In the genomic region with DNA sequence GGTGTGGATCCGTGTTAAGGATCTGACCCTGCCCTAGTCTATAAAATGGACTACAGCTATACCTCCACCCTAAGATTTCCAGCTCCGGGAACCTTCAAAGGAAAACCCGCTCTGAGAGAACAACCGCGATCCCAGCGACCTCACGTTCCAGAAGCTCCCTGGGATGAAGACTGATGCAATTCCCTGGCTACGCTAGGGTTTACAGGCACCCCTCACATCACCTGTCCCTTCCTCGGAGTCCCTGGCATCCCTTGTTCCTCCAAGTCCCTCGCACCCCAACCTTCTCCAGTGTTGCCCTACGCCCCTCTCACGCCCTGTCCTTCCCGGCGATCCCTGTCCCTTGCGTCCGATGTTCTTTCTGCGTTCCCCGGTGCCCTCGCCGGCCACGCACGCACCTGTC, we compare ENCODE assay signal across 7 mouse cellular contexts. TPM values are rescaled to one million over a fixed set of nuclear protein-coding genes. Genes with fewer than 3 reads are reported as not detected.
A peak's percentile ranks its signal among the peaks of the same experiment; 100 is the strongest.
DNase-seq lines count a peak whose midpoint lies in the region; ATAC-seq lines count a peak whose summit lies in the region.

No protein-coding gene starts in this region.

- DNase-seq in embryonic facial prominence, embryonic 11.5 days (ENCODE audit: low spot score), result peak; percentile 6
- DNase-seq in limb, embryonic 10.5 days (ENCODE audit: low spot score), result no peak
- DNase-seq in left cerebral cortex, postnatal 10 days (ENCODE audit: extremely low spot score in 1 of 2, low spot score in 2 of 2), result no peak

- ATAC-seq in megakaryocyte, adult 5-6 weeks (ENCODE audit: poor library complexity, severe bottlenecking), result no peak
- ATAC-seq in embryonic facial prominence, embryonic 11.5 days (replicated peaks; ENCODE audit: insufficient number of reproducible peaks, low FRiP score, low TSS enrichment, low read depth), result peak; percentile 10; the same call in 1 of the 2 replicates
- ATAC-seq in stomach, embryonic 14.5 days (ENCODE audit: insufficient number of reproducible peaks, insufficient read depth, low FRiP score, low read depth), result peak; percentile 5; the same call in 1 of the 2 replicates
- no peak for ATAC-seq in CD4-positive, CD25-positive, alpha-beta regulatory T cell, adult 4 months

- H3K4me2 ChIP-seq in embryonic facial prominence, embryonic 11.5 days (ENCODE audit: low read depth, low read length), result peak overlapping the region; percentile 83
- peak overlapping the region; percentile 77 for H3K4me2 ChIP-seq in stomach, embryonic 14.5 days (replicated peaks; ENCODE audit: low read depth, low read length)

- peak overlapping the region; percentile 100 for H3K4me3 ChIP-seq in megakaryocyte, embryonic 14.5 days (replicated peaks)
- peak overlapping the region; percentile 92 for H3K4me3 ChIP-seq in embryonic facial prominence, embryonic 11.5 days (ENCODE audit: low read depth, low read length)
- H3K4me3 ChIP-seq in limb, embryonic 10.5 days, result peak overlapping the region; percentile 89
- H3K4me3 ChIP-seq in stomach, embryonic 14.5 days (ENCODE audit: low read depth, low read length), result peak overlapping the region; percentile 62

- peaks cover 47% of the 10 kb centered on the region for H3K4me1 ChIP-seq in megakaryocyte, embryonic 14.5 days
- H3K4me1 ChIP-seq in embryonic facial prominence, embryonic 11.5 days (ENCODE audit: control insufficient read depth, insufficient read depth, low read length), result no peaks in the 10 kb centered on the region; the same call in 1 of the 2 replicates
- peaks cover 18% of the 10 kb centered on the region for H3K4me1 ChIP-seq in limb, embryonic 10.5 days
- peaks cover 10% of the 10 kb centered on the region for H3K4me1 ChIP-seq in stomach, embryonic 14.5 days (ENCODE audit: control insufficient read depth, insufficient read depth, low read length)

- peaks cover 6% of the 10 kb centered on the region for H3K9me3 ChIP-seq in megakaryocyte, embryonic 14.5 days
- H3K9me3 ChIP-seq in embryonic facial prominence, embryonic 11.5 days (replicated peaks; ENCODE audit: control insufficient read depth, low read length), result no peaks in the 10 kb centered on the region
- no peaks in the 10 kb centered on the region for H3K9me3 ChIP-seq in limb, embryonic 10.5 days (replicated peaks)
- no peaks in the 10 kb centered on the region for H3K9me3 ChIP-seq in stomach, embryonic 14.5 days (ENCODE audit: control insufficient read depth, low read depth, low read length)

- under 1% methylated on average over 22 of the region's 22 CpGs for WGBS in embryonic facial prominence, embryonic 11.5 days
- 0% methylated on average over 22 of the region's 22 CpGs for WGBS in limb, embryonic 10.5 days
- WGBS in stomach, embryonic 14.5 days, result under 1% methylated on average over 22 of the region's 22 CpGs

- peaks cover 34% of the 10 kb centered on the region for H3K36me3 ChIP-seq in megakaryocyte, embryonic 14.5 days (replicated peaks; ENCODE audit: low read length)
- peaks cover 2% of the 10 kb centered on the region for H3K36me3 ChIP-seq in embryonic facial prominence, embryonic 11.5 days (replicated peaks; ENCODE audit: control insufficient read depth, insufficient read depth, low read depth, low read length)
- peaks cover 33% of the 10 kb centered on the region for H3K36me3 ChIP-seq in limb, embryonic 10.5 days
- H3K36me3 ChIP-seq in stomach, embryonic 14.5 days (ENCODE audit: control insufficient read depth, insufficient read depth, low read length), result peaks cover 23% of the 10 kb centered on the region

- H3K9ac ChIP-seq in embryonic facial prominence, embryonic 11.5 days (replicated peaks; ENCODE audit: low read length), result peak overlapping the region; percentile 88
- H3K9ac ChIP-seq in stomach, embryonic 14.5 days (replicated peaks; ENCODE audit: low read depth, low read length), result peak overlapping the region; percentile 70

- intact Hi-C loops in left cerebral cortex, postnatal 10 days (cut with DNase I), result no loop called here

- H3K27me3 ChIP-seq in megakaryocyte, embryonic 14.5 days (replicated peaks), result peaks cover 9% of the 10 kb centered on the region
- H3K27me3 ChIP-seq in embryonic facial prominence, embryonic 11.5 days (ENCODE audit: control insufficient read depth, insufficient read depth, low read length), result no peaks in the 10 kb centered on the region
- no peaks in the 10 kb centered on the region for H3K27me3 ChIP-seq in limb, embryonic 10.5 days (ENCODE audit: low read depth, poor library complexity, severe bottlenecking)
- H3K27me3 ChIP-seq in stomach, embryonic 14.5 days (ENCODE audit: control insufficient read depth, insufficient read depth, low read length), result no peaks in the 10 kb centered on the region

- no peak overlapping the region for H3K27ac ChIP-seq in embryonic facial prominence, embryonic 11.5 days (replicated peaks; ENCODE audit: low read depth, low read length)
- peak overlapping the region; percentile 91 for H3K27ac ChIP-seq in limb, embryonic 10.5 days
- peak overlapping the region; percentile 66 for H3K27ac ChIP-seq in stomach, embryonic 14.5 days (ENCODE audit: low read length)

RNA-seq across cellular contexts. Expression of gene Usp36, which starts 0.5 kb away (rescaled TPM):
- 14.8 and 17.4 TPM in 2 replicates for polyA plus RNA-seq in megakaryocyte, embryonic 14.5 days (2012; ENCODE audit: insufficient read depth, low replicate concordance)
- total RNA-seq in megakaryocyte, adult 5-6 weeks (2015), result 4.4 and 8.4 TPM in 2 replicates
- total RNA-seq in megakaryocyte, adult 5-6 weeks (2017), result 4.9 and 6.5 TPM in 2 replicates
- polyA plus RNA-seq in embryonic facial prominence, embryonic 11.5 days (2014; fragmentation: Nextera tagmentation; extraction: Ambion mirVana), result 8.1 and 10.4 TPM in 2 replicates
- 25.6 and 27.4 TPM in 2 replicates for polyA plus RNA-seq in limb, embryonic 10.5 days (2016; fragmentation: Nextera tagmentation; extraction: Ambion mirVana)
- polyA plus RNA-seq in stomach, embryonic 14.5 days (2014; fragmentation: Nextera tagmentation; extraction: Ambion mirVana), result 17.5 and 19.1 TPM in 2 replicates
- total RNA-seq in left cerebral cortex, postnatal 10 days (2021), result 10 to 100 TPM; 24.9 to 27.4 TPM
- polyA plus RNA-seq in CD4-positive, CD25-positive, alpha-beta regulatory T cell, adult 4 months (2017; shearing (Covaris generic)), result 10 to 100 TPM; 21.1 to 33.0 TPM

RNA-seq across cellular contexts. Expression of gene Cyth1, which starts 41.2 kb away (rescaled TPM):
- polyA plus RNA-seq in megakaryocyte, embryonic 14.5 days (2012; ENCODE audit: insufficient read depth, low replicate concordance), result 4.4 and 9.3 TPM in 2 replicates
- 15.9 and 21.9 TPM in 2 replicates for total RNA-seq in megakaryocyte, adult 5-6 weeks (2015)
- total RNA-seq in megakaryocyte, adult 5-6 weeks (2017), result 84.3 and 87.5 TPM in 2 replicates
- polyA plus RNA-seq in embryonic facial prominence, embryonic 11.5 days (2014; fragmentation: Nextera tagmentation; extraction: Ambion mirVana), result 10.3 and 11.4 TPM in 2 replicates
- 17.9 and 22.6 TPM in 2 replicates for polyA plus RNA-seq in limb, embryonic 10.5 days (2016; fragmentation: Nextera tagmentation; extraction: Ambion mirVana)
- polyA plus RNA-seq in stomach, embryonic 14.5 days (2014; fragmentation: Nextera tagmentation; extraction: Ambion mirVana), result 10.6 and 10.8 TPM in 2 replicates
- 10 to 100 TPM; 64.2 to 66.8 TPM for total RNA-seq in left cerebral cortex, postnatal 10 days (2021)
- 10 to 100 TPM; 34.7 to 59.5 TPM for polyA plus RNA-seq in CD4-positive, CD25-positive, alpha-beta regulatory T cell, adult 4 months (2017; shearing (Covaris generic))

RNA-seq across cellular contexts. Expression of gene Cep295nl, which starts 52.7 kb away (rescaled TPM):
- not detected in 2 replicates for polyA plus RNA-seq in megakaryocyte, embryonic 14.5 days (2012; ENCODE audit: insufficient read depth, low replicate concordance)
- 0.38 and 0.87 TPM in 2 replicates for total RNA-seq in megakaryocyte, adult 5-6 weeks (2015)
- total RNA-seq in megakaryocyte, adult 5-6 weeks (2017), result 0.66 and 1.6 TPM in 2 replicates
- 0.21 and 0.76 TPM in 2 replicates for polyA plus RNA-seq in embryonic facial prominence, embryonic 11.5 days (2014; fragmentation: Nextera tagmentation; extraction: Ambion mirVana)
- polyA plus RNA-seq in limb, embryonic 10.5 days (2016; fragmentation: Nextera tagmentation; extraction: Ambion mirVana), result 0.61 and 1.1 TPM in 2 replicates
- polyA plus RNA-seq in stomach, embryonic 14.5 days (2014; fragmentation: Nextera tagmentation; extraction: Ambion mirVana), result 0.62 TPM in 1 of 2 replicates, not detected in the other
- 1 to 10 TPM; 1.3 to 1.7 TPM for total RNA-seq in left cerebral cortex, postnatal 10 days (2021)
- polyA plus RNA-seq in CD4-positive, CD25-positive, alpha-beta regulatory T cell, adult 4 months (2017; shearing (Covaris generic)), result under 1 TPM; 0.32 to 0.52 TPM

Comparison
In these comparisons a context has a peak if more than half of its experiments do, and no peak if none do; other contexts are left out.
1. ATAC-seq: peak in embryonic facial prominence, embryonic 11.5 days (single experiment) and stomach, embryonic 14.5 days (single experiment); none in megakaryocyte, adult 5-6 weeks (single experiment) and CD4-positive, CD25-positive, alpha-beta regulatory T cell, adult 4 months (single experiment).
2. Peak in every context shown above with its lines, with median percentiles within 50 percentile points of each other: H3K4me3 ChIP-seq.